8 mouse cellular contexts compared by ENCODE assay signal in the genomic region with DNA sequence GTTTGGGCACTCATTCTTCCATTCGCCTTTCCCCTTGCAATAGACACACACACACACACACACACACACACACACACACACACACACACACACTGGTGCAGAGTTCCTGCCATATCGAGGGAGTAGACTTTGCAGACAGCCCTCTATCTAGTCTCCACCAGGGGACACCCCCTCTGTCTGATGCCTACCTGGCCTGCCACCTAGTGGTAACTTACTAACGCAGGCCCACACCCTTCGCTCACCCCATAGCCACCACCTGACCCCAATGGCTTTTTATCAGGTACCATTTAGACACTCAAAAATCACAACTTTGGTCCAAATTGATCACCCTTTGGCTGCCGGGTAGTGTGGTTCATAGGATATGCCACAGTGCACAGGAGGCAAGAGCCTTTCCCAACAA. TPM values are rescaled to one million over a fixed set of nuclear protein-coding genes. Genes with fewer than 3 reads are reported as not detected.
DNase-seq lines count a peak whose midpoint lies in the region; ATAC-seq and TF ChIP-seq lines count a peak whose summit lies in the region.

No protein-coding gene starts in this region.

- H3K9me3 ChIP-seq in neural tube, embryonic 11.5 days (ENCODE audit: control insufficient read depth, low read length): no peaks in the 10 kb centered on the region
- no peaks in the 10 kb centered on the region for H3K9me3 ChIP-seq in intestine, postnatal 0 days (ENCODE audit: control insufficient read depth)

- H3K36me3 ChIP-seq in neural tube, embryonic 11.5 days (ENCODE audit: control insufficient read depth, insufficient read depth, low read length): no peaks in the 10 kb centered on the region
- no peaks in the 10 kb centered on the region for H3K36me3 ChIP-seq in intestine, postnatal 0 days (ENCODE audit: control insufficient read depth, insufficient read depth)

- H3K4me3 ChIP-seq in neural tube, embryonic 11.5 days (ENCODE audit: low read depth, low read length): no peak overlapping the region
- no peak overlapping the region for H3K4me3 ChIP-seq in intestine, postnatal 0 days (ENCODE audit: low read depth, low read length)

- WGBS in neural tube, embryonic 11.5 days: 55% methylated on average over 5 of the region's 5 CpGs
- WGBS in intestine, postnatal 0 days: 50% methylated on average over 5 of the region's 5 CpGs

- no peak overlapping the region for H3K27ac ChIP-seq in neural tube, embryonic 11.5 days (ENCODE audit: low read depth, low read length)
- no peak overlapping the region for H3K27ac ChIP-seq in intestine, postnatal 0 days (ENCODE audit: low read depth, low read length)

- H3K9ac ChIP-seq in neural tube, embryonic 11.5 days (ENCODE audit: low read length): no peak overlapping the region
- H3K9ac ChIP-seq in intestine, postnatal 0 days (ENCODE audit: low read depth, low read length): no peak overlapping the region

- H3K27me3 ChIP-seq in neural tube, embryonic 11.5 days (ENCODE audit: control insufficient read depth, insufficient read depth, low read length): no peaks in the 10 kb centered on the region
- H3K27me3 ChIP-seq in intestine, postnatal 0 days (replicated peaks; ENCODE audit: control insufficient read depth, insufficient read depth, low read length): no peaks in the 10 kb centered on the region

- TF ChIP-seq CTCF in intestine, postnatal 0 days (IDR thresholded peaks at IDR 0.05; ENCODE audit: low read depth): peak; percentile 73

- no peaks in the 10 kb centered on the region for H3K4me1 ChIP-seq in neural tube, embryonic 11.5 days (ENCODE audit: control insufficient read depth, insufficient read depth, low read length)
- no peaks in the 10 kb centered on the region for H3K4me1 ChIP-seq in intestine, postnatal 0 days (replicated peaks; ENCODE audit: control insufficient read depth, insufficient read depth, low read length)

- H3K4me2 ChIP-seq in neural tube, embryonic 11.5 days (ENCODE audit: low read depth): no peak overlapping the region
- H3K4me2 ChIP-seq in intestine, postnatal 0 days (replicated peaks; ENCODE audit: low read depth): no peak overlapping the region

- DNase-seq in adrenal gland, postnatal 10 days: peak; percentile 31
- no peak for DNase-seq in adrenal gland, adult 18-20 months (ENCODE audit: low spot score in 2 of 2)
- DNase-seq in neural tube, embryonic 11.5 days (ENCODE audit: low spot score): no peak
- DNase-seq in neural tube, embryonic 10.5 days (ENCODE audit: extremely low spot score, low spot score): no peak
- peak; percentile 51 to 72 for DNase-seq in spleen, postnatal 4 days (ENCODE audit: low spot score in 2 of 2)
- DNase-seq in Muller cell, postnatal 12 days (ENCODE audit: inconsistent ontology term): no peak
- DNase-seq in yolk sac, embryonic 10.5 days (ENCODE audit: low spot score): no peak

- peak; percentile 51; the same call in 1 of the 2 replicates for ATAC-seq in neural tube, embryonic 11.5 days (ENCODE audit: insufficient read depth, low FRiP score, low TSS enrichment)
- no peak for ATAC-seq in intestine, postnatal 0 days

RNA-seq across cellular contexts. Expression of a gene that starts 18.7 kb away (rescaled TPM):
- under 1 TPM in 1 of 2 experiments, not detected in 1; 0.15 TPM for total RNA-seq in adrenal gland, postnatal 10 days (2021)
- total RNA-seq in adrenal gland, adult 18-20 months (2021): not detected
- polyA plus RNA-seq in neural tube, embryonic 11.5 days (2014; fragmentation: Nextera tagmentation; extraction: Ambion mirVana): 0.22 TPM in 1 of 2 replicates, not detected in the other
- polyA plus RNA-seq in intestine, postnatal 0 days (2015; fragmentation: Nextera tagmentation; extraction: Ambion mirVana): not detected in 2 replicates

RNA-seq across cellular contexts. Expression of a gene that starts 54.1 kb away (rescaled TPM):
- 100 to 1,000 TPM; 108 to 115 TPM for total RNA-seq in adrenal gland, postnatal 10 days (2021)
- 100 to 1,000 TPM; 138 to 182 TPM for total RNA-seq in adrenal gland, adult 18-20 months (2021)
- polyA plus RNA-seq in neural tube, embryonic 11.5 days (2014; fragmentation: Nextera tagmentation; extraction: Ambion mirVana): 248 and 259 TPM in 2 replicates
- 290 and 292 TPM in 2 replicates for polyA plus RNA-seq in intestine, postnatal 0 days (2015; fragmentation: Nextera tagmentation; extraction: Ambion mirVana)

Comparison
In these comparisons a context has a peak if more than half of its experiments do, and no peak if none do; other contexts are left out.
1. DNase-seq: peak in adrenal gland, postnatal 10 days (single experiment) and spleen, postnatal 4 days (2 of 2); none in adrenal gland, adult 18-20 months (0 of 2), neural tube, embryonic 11.5 days (single experiment), neural tube, embryonic 10.5 days (single experiment), Muller cell, postnatal 12 days (single experiment) and yolk sac, embryonic 10.5 days (single experiment).